Mouse (Mus musculus) frontal cortex, postnatal 10 days (tissue): ENCODE measurements at regions not wholly inside any gene's neighbourhood (a gene's known extent, or its start where the extent isn't known, plus 50 kb on each side); places are given as distances from the start of the nearest gene placed in this dataset.

Experiments used
- DNase-seq, 2 experiments: peaks; one replicate each; pipeline ENCODE4 v3.0.0; 2022; ENCODE audit warnings: low spot score in 2 of 2, mixed read lengths in 1 of 2

- DNase-seq, result no peak
Observed at GRCm38 (mm10) chr11:19826481-19827185, 97.5 kb upstream of the Spred2 start.

GRCm38 (mm10) chr11:19827996-19828395, 96.2 kb upstream of the Spred2 start:
- no peak for DNase-seq

- DNase-seq, result no peak
Observed at GRCm38 (mm10) chr11:19828959-19829401, 95.2 kb upstream of the Spred2 start.

GRCm38 (mm10) chr11:19829564-19830279, 94.5 kb upstream of the Spred2 start:
- DNase-seq, result no peak

GRCm38 (mm10) chr11:19830280-19831062, 93.7 kb upstream of the Spred2 start:
- DNase-seq, result peak; percentile 37 to 77

- DNase-seq, result no peak
Observed at GRCm38 (mm10) chr11:19834561-19834960, 89.6 kb upstream of the Spred2 start.

GRCm38 (mm10) chr11:19835221-19835745, 88.9 kb upstream of the Spred2 start:
- DNase-seq, result peak; percentile 51 to 80

- no peak for DNase-seq
Observed at GRCm38 (mm10) chr11:19838932-19839331, 85.2 kb upstream of the Spred2 start.

GRCm38 (mm10) chr11:19843084-19843483, 81.1 kb upstream of the Spred2 start:
- no peak for DNase-seq

GRCm38 (mm10) chr11:19847910-19848309, 76.3 kb upstream of the Spred2 start:
- no peak for DNase-seq

GRCm38 (mm10) chr11:19848412-19848811, 75.8 kb upstream of the Spred2 start:
- DNase-seq, result no peak

- no peak for DNase-seq
Observed at GRCm38 (mm10) chr11:19849347-19849811, 74.8 kb upstream of the Spred2 start.

- DNase-seq, result no peak
Observed at GRCm38 (mm10) chr11:19849844-19850420, 74.2 kb upstream of the Spred2 start.

- DNase-seq, result no peak
Observed at GRCm38 (mm10) chr11:19851022-19851615, 73.1 kb upstream of the Spred2 start.

GRCm38 (mm10) chr11:19861596-19861995, 62.6 kb upstream of the Spred2 start:
- DNase-seq, result no peak

- DNase-seq, result no peak
Observed at GRCm38 (mm10) chr11:19863327-19863726, 60.8 kb upstream of the Spred2 start.

GRCm38 (mm10) chr11:19866262-19866661, 57.9 kb upstream of the Spred2 start:
- no peak for DNase-seq

- DNase-seq, result no peak
Observed at GRCm38 (mm10) chr11:19869671-19870070, 54.5 kb upstream of the Spred2 start.

- DNase-seq, result no peak
Observed at GRCm38 (mm10) chr11:19870136-19870535, 54.0 kb upstream of the Spred2 start.

- no peak for DNase-seq
Observed at GRCm38 (mm10) chr11:19873796-19874195, 50.4 kb upstream of the Spred2 start.
